Mouse (Mus musculus): ENCODE results near the gene Tubg2.

The Tubg2 gene

GRCm38 (mm10) chr11:101164677-101165580 is 9.2 kb downstream of the Tubg2 start:
- DNase-seq (ENCODE audit: low spot score), result no peak

GRCm38 (mm10) chr11:101166357-101166756 is 10.7 kb downstream of the Tubg2 start:
- no peak for DNase-seq (ENCODE audit: low spot score)

GRCm38 (mm10) chr11:101167211-101167962 is 11.7 kb downstream of the Tubg2 start:
- no peak for DNase-seq (ENCODE audit: low spot score)

DNA sequence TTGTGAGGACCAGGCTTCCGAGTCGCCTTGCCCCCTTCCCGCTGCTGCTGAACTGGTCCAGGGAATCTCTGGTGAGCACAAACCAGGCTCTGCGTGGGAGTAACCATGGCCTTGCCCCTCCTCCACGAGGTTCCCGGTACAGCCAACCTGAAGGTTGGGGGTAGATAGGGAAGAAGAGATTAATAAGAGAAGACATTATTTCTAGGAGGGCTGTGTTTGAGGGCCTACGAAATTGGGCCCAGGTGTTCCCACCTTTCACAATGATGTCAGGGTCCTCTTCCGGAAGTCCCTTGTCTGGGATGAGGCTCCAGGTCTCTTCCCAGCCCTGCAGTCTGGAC is 12.2 kb downstream of the Tubg2 start:
- no peak for DNase-seq (ENCODE audit: low spot score)

DNA sequence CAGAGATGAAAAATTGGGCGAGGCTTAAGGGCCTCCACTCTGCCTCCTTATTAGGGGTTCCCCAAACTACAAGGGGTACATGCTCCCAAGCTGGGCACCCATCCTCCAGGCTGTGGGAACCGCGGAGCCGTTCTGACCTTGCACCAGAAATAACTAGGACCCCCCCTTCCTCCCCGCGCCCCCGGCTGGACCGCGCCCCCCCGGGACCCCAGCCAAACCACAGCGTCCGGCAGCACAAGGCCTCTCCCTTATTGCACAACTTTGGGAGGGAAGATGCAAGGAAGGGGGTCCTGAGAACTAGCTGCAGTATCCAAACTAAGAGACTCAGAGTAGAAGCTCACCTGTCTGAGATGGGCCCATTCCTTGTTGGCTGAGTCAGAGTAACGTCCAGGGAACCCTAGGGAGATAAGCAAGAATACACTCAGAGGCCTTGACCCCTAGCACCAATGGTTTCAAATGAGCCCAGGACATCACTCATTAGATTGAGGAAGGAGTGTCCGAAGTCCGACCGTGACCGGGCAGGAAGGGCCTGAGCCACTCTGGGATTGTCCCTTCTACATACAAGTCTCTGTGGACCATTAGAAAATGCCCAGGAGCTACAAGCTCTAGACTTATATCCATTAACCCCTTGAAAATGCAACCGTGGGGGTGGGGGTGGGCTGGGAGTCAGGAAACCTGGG is 12.7 kb downstream of the Tubg2 start:
- DNase-seq (ENCODE audit: low spot score), result no peak

DNA sequence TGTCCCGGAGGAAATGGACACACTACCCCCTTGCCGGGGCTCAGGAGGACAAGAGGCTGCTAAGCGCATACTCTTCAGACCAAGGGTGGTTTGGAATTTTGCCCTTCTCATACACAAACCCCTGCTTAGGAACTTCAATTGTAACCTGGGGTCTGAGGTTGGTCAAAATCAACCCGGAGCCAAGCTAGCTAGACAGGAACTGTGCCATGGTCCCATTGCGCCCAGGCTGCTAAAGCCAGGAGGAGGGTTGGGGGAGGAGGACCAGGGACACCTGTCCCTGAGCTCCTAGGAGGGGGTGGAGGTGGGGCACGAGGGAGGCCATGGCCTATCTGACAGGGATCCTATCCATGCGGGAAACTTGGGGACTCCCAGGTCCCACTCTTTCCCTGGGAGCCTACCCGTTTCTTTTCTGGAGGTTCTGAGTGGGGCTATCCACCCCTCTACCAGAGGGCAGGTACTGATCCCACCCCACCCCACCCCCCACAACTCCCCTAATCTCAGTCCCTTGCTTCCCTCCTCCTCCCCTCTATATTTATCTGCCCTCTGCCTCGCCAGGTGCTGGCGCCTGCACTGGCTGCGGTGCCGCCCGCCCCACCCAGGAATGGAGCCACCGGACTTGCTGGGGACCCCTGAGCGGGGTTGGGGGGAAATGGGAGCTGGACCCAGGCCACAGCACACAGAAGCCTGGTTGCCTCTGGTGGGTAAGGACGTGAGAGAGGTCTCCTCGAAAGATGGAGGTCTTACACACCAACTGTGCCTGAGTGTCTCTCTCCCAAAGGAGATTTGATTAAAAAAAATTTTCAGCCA is 13.8 kb downstream of the Tubg2 start:
- no peak for DNase-seq (ENCODE audit: low spot score)

- DNase-seq (ENCODE audit: low spot score), result no peak
These were observed 14.7 kb downstream of the Tubg2 start, which contains the start of gene Cntnap1 for GRCm38 (mm10) chr11:101170354-101170810. Gene Cntnap1 (plus strand): TSS chr11:101170523.

GRCm38 (mm10) chr11:101170811-101171610 is 15.3 kb downstream of the Tubg2 start, which contains the start of gene Plekhh3:
Gene Plekhh3 (minus strand): TSS chr11:101171351.
- DNase-seq (ENCODE audit: low spot score), result peak; percentile 82

DNA sequence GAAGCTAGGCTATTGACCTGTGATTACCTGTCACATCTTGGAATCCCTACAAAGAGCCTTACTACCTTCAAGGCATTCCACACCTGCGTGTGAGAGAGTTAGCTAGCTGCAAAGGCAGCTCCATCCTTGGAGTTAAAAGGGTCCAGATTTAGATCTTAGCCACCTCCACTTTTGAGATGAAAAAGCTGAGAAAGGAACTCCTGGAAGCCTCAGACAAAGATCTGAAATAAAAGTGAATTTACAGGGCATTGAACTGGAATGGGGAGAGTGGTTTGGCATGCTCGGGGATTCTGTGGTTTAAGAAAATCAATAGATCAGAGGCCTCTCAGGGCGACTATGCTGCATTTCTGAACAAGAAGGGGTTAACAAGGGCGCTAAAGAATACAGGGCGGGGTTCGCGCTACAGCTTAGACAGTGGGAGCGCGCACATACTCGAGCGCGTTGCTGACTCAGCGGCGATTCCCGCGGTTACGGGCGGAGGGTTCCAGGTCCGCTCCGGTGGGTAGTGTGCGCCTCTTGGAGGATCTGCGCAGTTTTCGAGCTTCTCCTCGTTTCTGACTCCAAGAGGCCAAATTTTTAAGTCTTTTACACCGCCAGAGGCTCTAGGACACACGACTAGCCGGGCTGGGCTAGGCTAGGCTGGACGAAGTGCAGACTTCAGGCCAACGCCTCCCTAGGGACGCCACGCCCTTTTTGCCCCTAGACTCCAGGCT is 16.2 kb downstream of the Tubg2 start:
- no peak for DNase-seq (ENCODE audit: low spot score)

GRCm38 (mm10) chr11:101172434-101172815 is 16.7 kb downstream of the Tubg2 start:
- DNase-seq (ENCODE audit: low spot score), result no peak

- DNase-seq (ENCODE audit: low spot score), result no peak
These were observed 17.4 kb downstream of the Tubg2 start for GRCm38 (mm10) chr11:101173112-101173511.

GRCm38 (mm10) chr11:101173631-101174388 is 18.1 kb downstream of the Tubg2 start:
- DNase-seq (ENCODE audit: low spot score), result peak; percentile 79

- no peak for DNase-seq (ENCODE audit: low spot score)
These were observed 18.7 kb downstream of the Tubg2 start for GRCm38 (mm10) chr11:101174389-101174745.

GRCm38 (mm10) chr11:101174851-101175628 is 19.3 kb downstream of the Tubg2 start, which contains the start of gene Ccr10:
Gene Ccr10 (minus strand): TSS chr11:101175443.
- no peak for DNase-seq (ENCODE audit: low spot score)

GRCm38 (mm10) chr11:101175636-101176116 is 20.0 kb downstream of the Tubg2 start:
- no peak for DNase-seq (ENCODE audit: low spot score)

GRCm38 (mm10) chr11:101176117-101176691 is 20.5 kb downstream of the Tubg2 start:
- DNase-seq (ENCODE audit: low spot score), result no peak

DNA sequence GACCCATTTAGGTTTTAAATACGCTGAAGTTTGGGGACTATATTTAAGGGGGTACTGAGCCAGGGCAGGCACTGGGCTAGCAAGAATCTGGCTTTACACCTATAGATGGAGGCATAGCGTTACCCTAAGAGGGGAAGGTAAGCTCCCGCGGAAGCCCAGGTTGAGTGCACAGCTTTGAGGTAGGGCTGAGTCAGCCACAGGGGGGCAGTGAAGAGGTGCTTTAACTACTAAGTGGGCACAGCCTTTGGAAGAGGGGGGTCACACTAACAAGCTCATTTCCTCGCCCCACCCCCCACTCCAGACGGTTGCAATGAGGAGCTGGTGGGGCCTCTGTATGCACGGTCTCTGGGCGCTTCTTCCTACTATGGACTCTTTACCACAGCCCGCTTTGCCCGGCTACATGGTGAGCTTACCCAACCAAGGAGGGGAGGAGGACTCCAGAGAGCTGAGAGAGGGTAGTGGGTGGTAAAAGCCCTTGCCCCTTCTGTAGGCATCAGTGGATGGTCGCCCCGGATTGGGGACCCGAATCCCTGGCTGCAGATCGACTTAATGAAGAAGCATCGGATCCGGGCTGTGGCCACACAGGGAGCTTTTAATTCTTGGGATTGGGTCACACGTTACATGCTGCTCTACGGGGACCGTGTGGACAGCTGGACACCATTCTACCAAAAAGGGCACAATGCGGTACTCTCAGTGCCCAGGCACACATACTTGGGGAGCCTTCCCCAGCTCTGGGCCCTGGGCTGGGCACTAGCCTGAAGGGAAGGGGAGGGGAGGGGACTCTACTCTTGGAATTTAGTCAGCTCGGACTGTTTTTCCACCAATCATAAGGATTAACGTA is 21.4 kb downstream of the Tubg2 start:
- peak; percentile 66 for DNase-seq (ENCODE audit: low spot score)

All from T-cell, adult 2 months (primary cell).